Mouse (Mus musculus): ENCODE measurements around the gene Mbtd1.
A peak's percentile ranks its signal among the peaks of the same experiment; 100 is the strongest.

GRCm38 (mm10) chr11:93856284-93856955 is 29.2 kb upstream of the Mbtd1 start:
- TF ChIP-seq CTCF (IDR thresholded peaks at IDR 0.05; ENCODE audit: borderline replicate concordance, insufficient read depth, low read length): peak; percentile 45; the same call in 1 of the 2 replicates
- no peak for TF ChIP-seq POLR2A (IDR thresholded peaks at IDR 0.05; ENCODE audit: low read depth, low read length)
